Mouse (Mus musculus) forebrain, embryonic 14.5 days (tissue): ENCODE measurements around the gene BC025920. TPM values are rescaled to one million over a fixed set of nuclear protein-coding genes. Genes with fewer than 3 reads are reported as not detected.
"Not testable (repeated sequence)": the region's sequence is repeated elsewhere in the genome, so short reads cannot be mapped to it uniquely, and the experiment has no call there.

Experiments used
- ATAC-seq: fragments of 200-750 bp; cut with Nextera tagmentation; 2 replicates; pipeline ENCODE4 v1.8.0; 2017; ENCODE audit warnings: mild to moderate bottlenecking, moderate library complexity
- DNase-seq: peaks from one replicate; pipeline ENCODE4 v3.0.0-alpha.2; 2015; ENCODE audit warnings: low spot score
- H3K27ac ChIP-seq: fragments of 300-500 bp; sonication (generic); 2 replicates; pipeline ENCODE4 v1.5.1; 2014; ENCODE audit warnings: low read depth, mild to moderate bottlenecking, control low read depth, low read length, moderate library complexity
- H3K27me3 ChIP-seq: fragments of 300-500 bp; sonication (generic); replicated peaks from 2 replicates; pipeline ENCODE4 v1.6.1; 2014; ENCODE audit warnings: low read length, control low read depth, mixed read lengths; ENCODE audit not compliant: control insufficient read depth, insufficient read depth
- H3K36me3 ChIP-seq: fragments of 300-500 bp; sonication (generic); 2 replicates; pipeline ENCODE4 v1.6.1; 2014; ENCODE audit warnings: low read length, control low read depth; ENCODE audit not compliant: control insufficient read depth, insufficient read depth
- H3K4me1 ChIP-seq: fragments of 300-500 bp; sonication (generic); 2 replicates; pipeline ENCODE4 v1.6.1; 2014; ENCODE audit warnings: antibody characterized with exemption, low read length, control low read depth; ENCODE audit not compliant: control insufficient read depth, insufficient read depth
- H3K4me2 ChIP-seq: fragments of 300-500 bp; sonication (generic); 2 replicates; pipeline ENCODE4 v1.6.1; 2014; ENCODE audit warnings: mild to moderate bottlenecking, control low read depth, low read length
- H3K4me3 ChIP-seq: fragments of 300-500 bp; sonication (generic); 2 replicates; pipeline ENCODE4 v1.5.1; 2014; ENCODE audit warnings: low read depth, low read length, control low read depth
- H3K9ac ChIP-seq: fragments of 300-500 bp; sonication (generic); 2 replicates; pipeline ENCODE4 v1.6.1; 2014; ENCODE audit warnings: mild to moderate bottlenecking, low read length, control low read depth, moderate library complexity
- H3K9me3 ChIP-seq: fragments of 300-500 bp; sonication (generic); replicated peaks from 2 replicates; pipeline ENCODE4 v1.6.1; 2016; ENCODE audit warnings: low read length, control low read depth, mixed read lengths; ENCODE audit not compliant: control insufficient read depth
- WGBS: fragments of 180-500 bp; shearing (Covaris S2); extraction: QIAGEN DNeasy Blood & Tissue Kit; methylation state at CpG from one replicate; pipeline ENCODE4 v1.1.7; 2014; 5-methylcytosine and 5-hydroxymethylcytosine counted together
- polyA plus RNA-seq: library from polyadenylated mRNA; unstranded; fragments of >200 nt; fragmentation: Nextera tagmentation; extraction: Ambion mirVana; gene quantifications from 2 replicates; pipeline ENCODE4 v1.2.1, GENCODE M21; 2014

BC025920 gene
- polyA plus RNA-seq, 1 experiment from 2014 or later, result 0.81 TPM

DNA sequence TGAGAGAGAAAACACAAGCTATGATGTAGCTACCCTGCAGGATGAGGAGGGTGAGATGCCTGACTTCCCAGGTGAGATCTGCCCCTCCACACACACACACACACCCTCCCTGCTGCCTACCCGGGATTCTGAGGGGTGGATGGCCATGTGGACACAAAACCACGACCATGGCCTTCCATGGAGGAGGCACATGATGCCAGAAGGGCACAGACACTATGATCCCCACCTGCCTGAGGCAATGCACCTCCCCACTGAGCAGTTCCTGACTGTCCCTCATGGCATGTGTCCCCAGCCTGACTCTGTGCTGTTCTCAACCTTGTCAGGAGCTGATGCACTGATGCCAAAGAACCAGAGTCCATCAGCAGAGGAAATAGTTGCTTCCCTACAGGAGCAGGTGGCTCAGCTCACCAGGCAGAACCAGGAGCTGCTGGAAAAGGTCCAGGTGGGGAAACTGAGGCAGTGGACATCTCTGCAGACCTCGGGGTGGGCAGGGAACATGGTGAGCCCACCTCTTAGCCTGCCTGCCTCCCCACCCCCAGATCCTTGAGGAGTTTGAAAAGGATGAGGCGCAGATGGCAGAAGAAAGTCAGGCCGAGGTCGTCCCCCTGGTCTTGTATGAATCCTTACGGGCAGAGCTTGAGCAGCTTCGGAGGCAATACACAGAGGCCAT is 36.0 kb downstream of the BC025920 start:
- Histone ChIP-seq H3K4me3 (peak overlapping the region; percentile 65; the same call in 1 of the 2 replicates), H3K27ac (no peak overlapping the region), H3K27me3 (no peaks in the 10 kb centered on the region), H3K4me2 (peak overlapping the region; percentile 92), H3K4me1 (peaks cover 13% of the 10 kb centered on the region), H3K36me3 (no peaks in the 10 kb centered on the region), H3K9me3 (no peaks in the 10 kb centered on the region), H3K9ac (peak overlapping the region; percentile 94)
- ATAC-seq (no peak), DNase-seq (no peak)
- WGBS, result 75% methylated on average over 8 of the region's 8 CpGs

DNA sequence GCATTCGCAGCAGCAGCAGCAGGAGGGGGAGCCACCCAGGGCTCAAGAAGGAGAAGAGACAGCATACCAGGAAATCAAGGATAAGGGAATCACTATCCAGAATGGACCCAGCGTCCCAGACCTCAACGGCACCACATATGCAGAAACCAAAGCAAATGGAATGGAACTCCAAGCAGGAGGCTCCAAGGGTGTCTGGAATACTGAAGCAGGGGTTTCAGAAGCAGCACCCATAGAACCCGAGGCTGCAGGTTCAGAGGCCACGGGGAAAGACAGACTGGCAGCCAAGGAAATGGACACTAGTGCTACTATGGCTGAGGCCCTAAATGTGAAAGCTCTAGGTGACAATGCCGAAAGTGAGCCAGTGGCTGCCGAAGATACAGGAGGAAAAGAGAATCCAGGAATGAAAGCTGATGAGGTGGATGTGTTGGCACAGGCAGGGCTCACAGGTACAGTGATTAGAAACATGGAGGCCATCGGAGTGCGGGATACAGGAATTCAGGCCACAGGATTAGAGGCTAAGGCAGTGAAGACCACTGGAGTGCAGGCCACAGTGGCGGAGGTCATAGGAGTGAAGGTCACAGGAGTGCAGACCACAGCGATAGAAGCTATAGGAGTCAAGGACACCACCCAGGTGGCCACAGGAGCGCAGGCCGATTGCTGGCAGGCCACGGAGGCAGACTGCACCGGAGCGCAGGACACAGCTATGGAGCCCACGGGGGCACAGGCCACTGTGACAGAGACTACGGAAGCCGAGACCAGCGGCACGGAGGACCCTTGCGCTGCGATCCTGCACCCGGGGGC is 36.8 kb downstream of the BC025920 start:
- Histone ChIP-seq H3K9me3 (no peaks in the 10 kb centered on the region), H3K4me1 (peaks cover 13% of the 10 kb centered on the region), H3K4me3 (peak overlapping the region; percentile 65), H3K4me2 (peak overlapping the region; percentile 92), H3K27ac (peak overlapping the region; percentile 95), H3K9ac (peak overlapping the region; percentile 94), H3K36me3 (no peaks in the 10 kb centered on the region), H3K27me3 (no peaks in the 10 kb centered on the region)
- DNase-seq (no peak), ATAC-seq (no peak)
- WGBS, result 20% methylated on average over 24 of the region's 24 CpGs

DNA sequence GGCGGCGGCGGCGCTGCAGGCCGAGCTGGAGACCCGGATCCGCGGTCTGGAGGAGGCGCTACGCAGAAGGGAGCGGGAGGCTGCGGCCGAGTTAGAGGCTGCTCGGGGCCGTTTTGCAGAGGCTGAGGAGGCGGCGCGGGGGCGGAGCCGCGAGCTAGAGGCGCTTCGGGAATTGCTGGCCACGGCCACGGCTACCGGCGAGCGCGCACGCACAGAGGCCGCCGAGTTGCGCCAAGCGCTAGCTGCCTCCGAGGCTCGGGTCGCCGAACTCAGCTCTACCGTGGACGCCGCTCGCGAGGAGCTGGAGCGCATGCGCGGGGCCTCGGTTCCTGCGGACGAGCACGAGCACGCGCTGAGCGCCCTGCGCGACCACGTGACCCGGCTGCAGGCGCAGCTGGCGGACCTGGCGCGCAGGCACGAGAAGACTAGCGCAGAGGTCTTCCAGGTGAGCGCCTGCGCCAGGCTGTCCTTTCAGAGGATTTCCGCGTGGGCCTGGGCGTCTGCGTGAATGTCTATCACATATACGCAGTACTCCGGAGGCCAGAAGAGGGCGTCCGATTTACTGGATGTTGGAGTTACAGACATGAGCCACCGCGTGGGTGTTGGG is 37.5 kb downstream of the BC025920 start:
- Histone ChIP-seq H3K4me3 (peak overlapping the region; percentile 65), H3K27ac (peak overlapping the region; percentile 95), H3K27me3 (no peaks in the 10 kb centered on the region), H3K4me2 (peak overlapping the region; percentile 92), H3K36me3 (no peaks in the 10 kb centered on the region), H3K9ac (peak overlapping the region; percentile 94), H3K4me1 (peaks cover 13% of the 10 kb centered on the region), H3K9me3 (no peaks in the 10 kb centered on the region)
- DNase-seq, result peak; percentile 96
- ATAC-seq, result peak; percentile 91
- under 1% methylated on average over 74 of the region's 75 CpGs for WGBS

- Histone ChIP-seq H3K4me1 (peaks cover 13% of the 10 kb centered on the region), H3K9me3 (no peaks in the 10 kb centered on the region), H3K9ac (peak overlapping the region; percentile 94), H3K4me3 (peak overlapping the region; percentile 65), H3K4me2 (peak overlapping the region; percentile 92), H3K27me3 (no peaks in the 10 kb centered on the region), H3K27ac (peak overlapping the region; percentile 95; the same call in 1 of the 2 replicates), H3K36me3 (no peaks in the 10 kb centered on the region)
- ATAC-seq, result peak; percentile 24
- DNase-seq, result no peak
- WGBS, result 47% methylated on average over 2 of the region's 2 CpGs
Observed at GRCm38 (mm10) chr10:81644162-81644561, 38.1 kb downstream of the BC025920 start.

DNA sequence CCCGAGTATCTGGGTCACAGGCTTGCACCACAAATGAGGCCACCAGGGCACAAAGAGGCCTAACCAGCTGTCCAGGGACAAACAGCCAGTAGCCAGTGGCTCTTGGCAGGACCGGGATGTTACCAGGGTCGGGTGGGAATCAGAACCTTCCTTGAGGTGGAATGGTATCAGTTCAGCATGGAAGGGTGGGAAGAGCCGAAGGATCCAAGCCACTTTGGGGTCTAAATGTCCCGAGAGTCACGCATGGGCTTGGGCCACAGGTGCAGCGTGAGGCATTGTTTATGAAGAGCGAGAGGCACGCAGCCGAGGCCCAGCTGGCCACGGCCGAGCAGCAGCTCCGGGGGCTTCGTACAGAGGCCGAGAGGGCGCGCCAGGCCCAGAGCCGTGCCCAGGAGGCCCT is 38.6 kb downstream of the BC025920 start:
- Histone ChIP-seq H3K27ac (no peak overlapping the region), H3K9me3 (no peaks in the 10 kb centered on the region), H3K9ac (no peak overlapping the region), H3K27me3 (no peaks in the 10 kb centered on the region), H3K4me2 (no peak overlapping the region), H3K36me3 (no peaks in the 10 kb centered on the region), H3K4me3 (no peak overlapping the region), H3K4me1 (peaks cover 13% of the 10 kb centered on the region)
- WGBS, result 91% methylated on average over 18 of the region's 18 CpGs
- DNase-seq, result no peak
- no peak for ATAC-seq

DNA sequence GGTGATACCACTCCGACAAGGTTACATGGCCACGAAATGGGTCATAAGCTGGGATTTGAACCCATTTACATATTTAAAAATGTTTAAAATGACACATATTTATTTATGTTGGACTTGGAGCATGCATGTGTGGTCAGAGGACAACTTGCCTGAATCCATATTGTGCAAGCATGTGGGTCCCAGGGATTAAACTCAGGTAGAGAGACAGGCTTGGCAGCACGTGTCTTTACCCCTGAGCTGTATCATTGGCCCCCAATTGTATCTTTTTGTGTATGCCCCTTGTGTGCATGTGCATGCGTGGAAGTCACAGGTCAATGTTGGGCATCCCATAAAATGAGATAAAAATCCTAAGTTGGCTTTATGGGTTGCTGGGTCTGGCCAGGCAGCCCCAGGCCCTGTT is 39.3 kb downstream of the BC025920 start:
- Histone ChIP-seq H3K27ac (no peak overlapping the region), H3K9ac (no peak overlapping the region), H3K27me3 (no peaks in the 10 kb centered on the region), H3K4me3 (no peak overlapping the region), H3K4me1 (peaks cover 13% of the 10 kb centered on the region), H3K36me3 (no peaks in the 10 kb centered on the region), H3K4me2 (no peak overlapping the region), H3K9me3 (no peaks in the 10 kb centered on the region)
- DNase-seq, result no peak
- 84% methylated on average over 4 of the region's 4 CpGs for WGBS
- ATAC-seq, result no peak

DNA sequence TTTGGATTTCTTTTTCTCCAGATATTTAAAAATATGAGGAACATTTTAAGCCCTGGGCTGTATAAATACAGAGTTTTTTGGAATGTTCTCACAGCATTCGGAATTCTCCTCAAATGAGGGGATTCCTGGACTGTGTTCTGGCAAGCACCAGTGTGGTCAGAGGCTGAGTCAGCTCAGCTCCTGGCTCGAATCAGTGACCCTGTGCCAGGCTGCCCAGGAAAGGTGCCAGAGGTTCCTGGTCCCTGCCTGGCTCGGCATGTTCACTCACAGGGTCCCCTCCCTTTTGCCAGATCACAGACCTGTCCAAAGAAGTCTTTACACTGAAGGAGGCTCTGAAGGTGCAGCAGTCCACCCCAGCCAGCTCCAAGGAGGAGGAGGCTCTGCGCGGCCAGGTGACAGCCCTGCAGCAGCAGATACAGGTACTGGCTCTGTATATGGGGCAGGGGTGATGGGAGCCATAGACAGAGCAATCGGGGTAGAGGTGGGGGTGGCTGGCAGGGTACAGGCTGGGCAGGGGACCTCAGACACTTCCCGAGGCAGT is 40.0 kb downstream of the BC025920 start:
- DNase-seq (no peak), ATAC-seq (no peak)
- Histone ChIP-seq H3K9me3 (0 out of 2 replicates have a peak, but pooled peaks cover 4% of the 10 kb centered on the region), H3K4me3 (no peak overlapping the region), H3K27me3 (no peaks in the 10 kb centered on the region), H3K4me2 (no peak overlapping the region), H3K9ac (no peak overlapping the region), H3K4me1 (peaks cover 13% of the 10 kb centered on the region), H3K36me3 (no peaks in the 10 kb centered on the region), H3K27ac (no peak overlapping the region)
- WGBS, result 78% methylated on average over 7 of the region's 7 CpGs

- WGBS, result 4% methylated on average over 29 of the region's 52 CpGs
- not testable (repeated sequence) for H3K9me3 ChIP-seq, H3K4me1 ChIP-seq, H3K36me3 ChIP-seq, H3K27me3 ChIP-seq
- DNase-seq (peak; percentile 96), ATAC-seq (peak; percentile 97)
- peak within 1 kb of the TSS; percentile 45 for H3K4me3 ChIP-seq
- peak within 1 kb of the TSS; percentile 58; the same call in 1 of the 2 replicates for H3K27ac ChIP-seq
- H3K9ac ChIP-seq, result peak within 1 kb of the TSS; percentile 63
- H3K4me2 ChIP-seq, result peak within 1 kb of the TSS; percentile 55
Observed at GRCm38 (mm10) chr10:81648803-81649775, 43.0 kb downstream of the BC025920 start, which contains the start of gene Gm10778. Gene Gm10778 (plus strand): TSS chr10:81649059.
